Mouse (Mus musculus): Measurements from ENCODE around the gene Cep89. TPM values are rescaled to one million over a fixed set of nuclear protein-coding genes. Genes with fewer than 3 reads are reported as not detected.

Gene Cep89
- total and polyA plus RNA-seq, 3 experiments, result 9.8 to 12.1 (median 9.9) TPM

- H3K4me3 ChIP-seq (ENCODE audit: low read depth, low read length), result no peak overlapping the region
- H3K9me3 ChIP-seq (replicated peaks), result no peaks in the 10 kb centered on the region
- no peak for ATAC-seq (ENCODE audit: extremely low read depth, insufficient number of reproducible peaks, low FRiP score, poor library complexity, severe bottlenecking)
Observed at GRCm38 (mm10) chr7:35460971-35461370, 64.1 kb downstream of the Cep89 start.

GRCm38 (mm10) chr7:35465027-35465426, 68.2 kb downstream of the Cep89 start:
- no peak for TF ChIP-seq TAL1 (conservative IDR thresholded peaks at IDR 0.05; ENCODE audit: low read depth, low read length)
- DNase-seq (ENCODE audit: low spot score), result no peak
- no peaks in the 10 kb centered on the region for H3K36me3 ChIP-seq (replicated peaks)

More at GRCm38 (mm10) chr7:35460971-35461370, 64.1 kb downstream of the Cep89 start:
- DNase-seq (ENCODE audit: low spot score), result no peak
- Histone ChIP-seq H3K36me3 (replicated peaks) (no peaks in the 10 kb centered on the region), H3K27me3 (ENCODE audit: insufficient read depth, low read length) (no peaks in the 10 kb centered on the region; the same call in none of the 2 replicates), H3K4me1 (ENCODE audit: insufficient read depth, low read depth, low read length) (no peaks in the 10 kb centered on the region)
- TF ChIP-seq GATA2 (IDR thresholded peaks at IDR 0.05; ENCODE audit: borderline replicate concordance, low read depth, low read length) (no peak), POLR2AphosphoS5 (IDR thresholded peaks at IDR 0.05; ENCODE audit: insufficient replicate concordance, low read depth, low read length) (no peak)

GRCm38 (mm10) chr7:35467856-35468255, 71.0 kb downstream of the Cep89 start:
- TF ChIP-seq GATA2 (IDR thresholded peaks at IDR 0.05; ENCODE audit: borderline replicate concordance, low read depth, low read length), result no peak
- no peak for TF ChIP-seq CTCF (IDR thresholded peaks at IDR 0.05; ENCODE audit: low read depth, low read length)
- TF ChIP-seq GATA1 (IDR thresholded peaks at IDR 0.05; ENCODE audit: borderline replicate concordance, low read length), result no peak
- no peak for TF ChIP-seq POLR2AphosphoS5 (IDR thresholded peaks at IDR 0.05; ENCODE audit: insufficient replicate concordance, low read depth, low read length)
- TF ChIP-seq TAL1 (conservative IDR thresholded peaks at IDR 0.05; ENCODE audit: low read depth, low read length), result no peak
- ATAC-seq (ENCODE audit: extremely low read depth, insufficient number of reproducible peaks, low FRiP score, poor library complexity, severe bottlenecking) (no peak), DNase-seq (ENCODE audit: low spot score) (no peak)
- no peak overlapping the region for H3K4me3 ChIP-seq (ENCODE audit: low read depth, low read length)
- H3K27me3 ChIP-seq (ENCODE audit: insufficient read depth, low read length), result no peaks in the 10 kb centered on the region
- 0 out of 2 replicates have a peak, but pooled peaks cover 3% of the 10 kb centered on the region for H3K4me1 ChIP-seq (ENCODE audit: insufficient read depth, low read depth, low read length)
- H3K36me3 ChIP-seq (replicated peaks), result no peaks in the 10 kb centered on the region
- no peaks in the 10 kb centered on the region for H3K9me3 ChIP-seq (replicated peaks)

More at GRCm38 (mm10) chr7:35465027-35465426, 68.2 kb downstream of the Cep89 start:
- H3K4me1 ChIP-seq (ENCODE audit: insufficient read depth, low read depth, low read length), result no peaks in the 10 kb centered on the region
- no peaks in the 10 kb centered on the region for H3K9me3 ChIP-seq (replicated peaks)
- H3K27me3 ChIP-seq (ENCODE audit: insufficient read depth, low read length), result no peaks in the 10 kb centered on the region
- H3K4me3 ChIP-seq (ENCODE audit: low read depth, low read length), result no peak overlapping the region
- ATAC-seq (ENCODE audit: extremely low read depth, insufficient number of reproducible peaks, low FRiP score, poor library complexity, severe bottlenecking), result no peak

- TF ChIP-seq POLR2AphosphoS5 (IDR thresholded peaks at IDR 0.05; ENCODE audit: insufficient replicate concordance, low read depth, low read length) (no peak), CTCF (IDR thresholded peaks at IDR 0.05; ENCODE audit: low read depth, low read length) (no peak), TAL1 (conservative IDR thresholded peaks at IDR 0.05; ENCODE audit: low read depth, low read length) (no peak), GATA2 (IDR thresholded peaks at IDR 0.05; ENCODE audit: borderline replicate concordance, low read depth, low read length) (no peak), GATA1 (IDR thresholded peaks at IDR 0.05; ENCODE audit: borderline replicate concordance, low read length) (no peak)
- H3K9me3 ChIP-seq (replicated peaks), result no peaks in the 10 kb centered on the region
- ATAC-seq (ENCODE audit: extremely low read depth, insufficient number of reproducible peaks, low FRiP score, poor library complexity, severe bottlenecking), result no peak
Observed at GRCm38 (mm10) chr7:35470794-35471193, 74.0 kb downstream of the Cep89 start.

GRCm38 (mm10) chr7:35476457-35476856, 79.6 kb downstream of the Cep89 start:
- DNase-seq (ENCODE audit: low spot score) (no peak), ATAC-seq (ENCODE audit: extremely low read depth, insufficient number of reproducible peaks, low FRiP score, poor library complexity, severe bottlenecking) (no peak)
- Histone ChIP-seq H3K27me3 (ENCODE audit: insufficient read depth, low read length) (0 out of 2 replicates have a peak, but pooled peaks cover 4% of the 10 kb centered on the region), H3K36me3 (replicated peaks) (no peaks in the 10 kb centered on the region), H3K4me3 (ENCODE audit: low read depth, low read length) (no peak overlapping the region), H3K9me3 (replicated peaks) (no peaks in the 10 kb centered on the region), H3K4me1 (ENCODE audit: insufficient read depth, low read depth, low read length) (0 out of 2 replicates have a peak, but pooled peaks cover 6% of the 10 kb centered on the region)
- TF ChIP-seq TAL1 (conservative IDR thresholded peaks at IDR 0.05; ENCODE audit: low read depth, low read length), result no peak
- TF ChIP-seq GATA1 (IDR thresholded peaks at IDR 0.05; ENCODE audit: borderline replicate concordance, low read length), result no peak

More at GRCm38 (mm10) chr7:35470794-35471193, 74.0 kb downstream of the Cep89 start:
- DNase-seq (ENCODE audit: low spot score), result no peak
- 0 out of 2 replicates have a peak, but pooled peaks cover 4% of the 10 kb centered on the region for H3K27me3 ChIP-seq (ENCODE audit: insufficient read depth, low read length)
- H3K4me3 ChIP-seq (ENCODE audit: low read depth, low read length), result no peak overlapping the region
- no peaks in the 10 kb centered on the region for H3K36me3 ChIP-seq (replicated peaks)
- 0 out of 2 replicates have a peak, but pooled peaks cover 6% of the 10 kb centered on the region for H3K4me1 ChIP-seq (ENCODE audit: insufficient read depth, low read depth, low read length)

GRCm38 (mm10) chr7:35485126-35485525, 88.3 kb downstream of the Cep89 start:
- Histone ChIP-seq H3K36me3 (replicated peaks) (no peaks in the 10 kb centered on the region), H3K4me3 (ENCODE audit: low read depth, low read length) (no peak overlapping the region), H3K9me3 (replicated peaks) (no peaks in the 10 kb centered on the region), H3K27me3 (ENCODE audit: insufficient read depth, low read length) (no peaks in the 10 kb centered on the region), H3K4me1 (ENCODE audit: insufficient read depth, low read depth, low read length) (no peaks in the 10 kb centered on the region)
- ATAC-seq (ENCODE audit: extremely low read depth, insufficient number of reproducible peaks, low FRiP score, poor library complexity, severe bottlenecking) (no peak), DNase-seq (ENCODE audit: low spot score) (no peak)
- no peak for TF ChIP-seq POLR2AphosphoS5 (IDR thresholded peaks at IDR 0.05; ENCODE audit: insufficient replicate concordance, low read depth, low read length)
- no peak for TF ChIP-seq TAL1 (conservative IDR thresholded peaks at IDR 0.05; ENCODE audit: low read depth, low read length)
- no peak for TF ChIP-seq CTCF (IDR thresholded peaks at IDR 0.05; ENCODE audit: low read depth, low read length)
- no peak for TF ChIP-seq GATA1 (IDR thresholded peaks at IDR 0.05; ENCODE audit: borderline replicate concordance, low read length)
- TF ChIP-seq GATA2 (IDR thresholded peaks at IDR 0.05; ENCODE audit: borderline replicate concordance, low read depth, low read length), result no peak

- H3K27me3 ChIP-seq (ENCODE audit: insufficient read depth, low read length), result 0 out of 2 replicates have a peak, but pooled peaks cover 2% of the 10 kb centered on the region
- ATAC-seq (ENCODE audit: extremely low read depth, insufficient number of reproducible peaks, low FRiP score, poor library complexity, severe bottlenecking), result no peak
- no peaks in the 10 kb centered on the region for H3K4me1 ChIP-seq (ENCODE audit: insufficient read depth, low read depth, low read length)
- no peak overlapping the region for H3K4me3 ChIP-seq (ENCODE audit: low read depth, low read length)
- TF ChIP-seq CTCF (IDR thresholded peaks at IDR 0.05; ENCODE audit: low read depth, low read length) (no peak), GATA1 (IDR thresholded peaks at IDR 0.05; ENCODE audit: borderline replicate concordance, low read length) (no peak), GATA2 (IDR thresholded peaks at IDR 0.05; ENCODE audit: borderline replicate concordance, low read depth, low read length) (no peak), POLR2AphosphoS5 (IDR thresholded peaks at IDR 0.05; ENCODE audit: insufficient replicate concordance, low read depth, low read length) (no peak), TAL1 (conservative IDR thresholded peaks at IDR 0.05; ENCODE audit: low read depth, low read length) (no peak)
- no peaks in the 10 kb centered on the region for H3K9me3 ChIP-seq (replicated peaks)
- no peak for DNase-seq (ENCODE audit: low spot score)
- no peaks in the 10 kb centered on the region for H3K36me3 ChIP-seq (replicated peaks)
Observed at GRCm38 (mm10) chr7:35486553-35486952, 89.7 kb downstream of the Cep89 start.

Other genes with a start within 250 kb of the Cep89 start
- not detected in 2 replicates for gene Slc7a10, start 210.7 kb upstream of the Cep89 start, total RNA-seq (2014; fragmentation: Nextera tagmentation)
- 0.22 TPM in 1 of 2 replicates, not detected in the other for gene Slc7a10, start 210.7 kb upstream of the Cep89 start, total RNA-seq (2017)
- not detected in 2 replicates for gene Slc7a10, start 210.7 kb upstream of the Cep89 start, polyA plus RNA-seq (2012)
- gene Lrp3, start 181.5 kb upstream of the Cep89 start, total RNA-seq (2014; fragmentation: Nextera tagmentation), result not detected in 2 replicates
- 0.06 and 0.16 TPM in 2 replicates for gene Lrp3, start 181.5 kb upstream of the Cep89 start, total RNA-seq (2017)
- not detected in 2 replicates for gene Lrp3, start 181.5 kb upstream of the Cep89 start, polyA plus RNA-seq (2012)
- 20.7 and 27.1 TPM in 2 replicates for gene Gpatch1, start 78.6 kb upstream of the Cep89 start, total RNA-seq (2014; fragmentation: Nextera tagmentation)
- 14.1 and 17.3 TPM in 2 replicates for gene Gpatch1, start 78.6 kb upstream of the Cep89 start, total RNA-seq (2017)
- 13.4 and 14.3 TPM in 2 replicates for gene Gpatch1, start 78.6 kb upstream of the Cep89 start, polyA plus RNA-seq (2012)
- 0.38 TPM in 1 of 2 replicates, not detected in the other for gene Rhpn2, start 62.9 kb upstream of the Cep89 start, total RNA-seq (2014; fragmentation: Nextera tagmentation)
- 0.41 and 0.66 TPM in 2 replicates for gene Rhpn2, start 62.9 kb upstream of the Cep89 start, total RNA-seq (2017)
- gene Rhpn2, start 62.9 kb upstream of the Cep89 start, polyA plus RNA-seq (2012), result 0.04 and 0.05 TPM in 2 replicates
- 39.9 and 40.3 TPM in 2 replicates for gene Faap24, start 199 bp upstream of the Cep89 start, total RNA-seq (2014; fragmentation: Nextera tagmentation)
- gene Faap24, start 199 bp upstream of the Cep89 start, total RNA-seq (2017), result 21.3 and 23.2 TPM in 2 replicates
- gene Faap24, start 199 bp upstream of the Cep89 start, polyA plus RNA-seq (2012), result 6.9 and 19.1 TPM in 2 replicates
- gene Slc7a9, start 51.8 kb downstream of the Cep89 start, total RNA-seq (2014; fragmentation: Nextera tagmentation), result not detected in 2 replicates
- gene Slc7a9, start 51.8 kb downstream of the Cep89 start, total RNA-seq (2017), result 0.06 and 0.16 TPM in 2 replicates
- gene Slc7a9, start 51.8 kb downstream of the Cep89 start, polyA plus RNA-seq (2012), result not detected in 2 replicates
- gene Tdrd12, start 140.7 kb downstream of the Cep89 start, total RNA-seq (2014; fragmentation: Nextera tagmentation), result 0.23 TPM in 1 of 2 replicates, not detected in the other
- gene Tdrd12, start 140.7 kb downstream of the Cep89 start, total RNA-seq (2017), result not detected in 2 replicates
- not detected in 2 replicates for gene Tdrd12, start 140.7 kb downstream of the Cep89 start, polyA plus RNA-seq (2012)
- gene Nudt19, start 159.3 kb downstream of the Cep89 start, total RNA-seq (2014; fragmentation: Nextera tagmentation), result 122 and 136 TPM in 2 replicates
- 79.1 and 85.6 TPM in 2 replicates for gene Nudt19, start 159.3 kb downstream of the Cep89 start, total RNA-seq (2017)
- 30.1 and 31.9 TPM in 2 replicates for gene Nudt19, start 159.3 kb downstream of the Cep89 start, polyA plus RNA-seq (2012)
- gene Rgs9bp, start 188.5 kb downstream of the Cep89 start, total RNA-seq (2014; fragmentation: Nextera tagmentation), result 6.4 and 6.9 TPM in 2 replicates
- gene Rgs9bp, start 188.5 kb downstream of the Cep89 start, total RNA-seq (2017), result 14.6 and 16.3 TPM in 2 replicates
- gene Rgs9bp, start 188.5 kb downstream of the Cep89 start, polyA plus RNA-seq (2012), result 0.54 and 0.59 TPM in 2 replicates
- 130 and 163 TPM in 2 replicates for gene Ankrd27, start 189.2 kb downstream of the Cep89 start, total RNA-seq (2014; fragmentation: Nextera tagmentation)
- 247 and 248 TPM in 2 replicates for gene Ankrd27, start 189.2 kb downstream of the Cep89 start, total RNA-seq (2017)
- 165 and 202 TPM in 2 replicates for gene Ankrd27, start 189.2 kb downstream of the Cep89 start, polyA plus RNA-seq (2012)

Data from G1E (cell line).